Mouse (Mus musculus): ENCODE results near the gene Gm8246. TPM values are rescaled to one million over a fixed set of nuclear protein-coding genes. Genes with fewer than 3 reads are reported as not detected.

Gene Gm8246
- polyA plus RNA-seq (2017; shearing (Covaris generic)), result not detected

GRCm38 (mm10) chr14:5477730-5478129 is at the start of gene Gm8246:
TSS of gene Gm8246 (minus strand) at chr14:5477830.

GRCm38 (mm10) chr14:5501374-5501773 is 23.7 kb upstream of the Gm8246 start, which contains the start of gene Gm3488:
TSS of gene Gm3488 (plus strand) at chr14:5501674.

GRCm38 (mm10) chr14:5483907-5484306 is 6.3 kb upstream of the Gm8246 start, which contains the start of gene Gm3187:
TSS of gene Gm3187 (plus strand) at chr14:5484207.

GRCm38 (mm10) chr14:5455367-5455766 is 22.3 kb downstream of the Gm8246 start, which contains the start of gene Gm3194:
TSS of gene Gm3194 (minus strand) at chr14:5455467.

Other genes with a start within 250 kb of the Gm8246 start
- not detected for gene Gm3526, start 217.2 kb downstream of the Gm8246 start, polyA plus RNA-seq (2017; shearing (Covaris generic))
- not detected for gene Gm3542, start 142.9 kb downstream of the Gm8246 start, polyA plus RNA-seq (2017; shearing (Covaris generic))
- 1 to 10 TPM in 1 of 2 experiments, not detected in 1; 5.4 TPM for gene Gm3500, start 88.8 kb downstream of the Gm8246 start, polyA plus RNA-seq (2017; shearing (Covaris generic))
- 1 to 10 TPM in 1 of 2 experiments, under 1 TPM in 1; 0.35 to 1.1 TPM for gene Gm3194, start 22.4 kb downstream of the Gm8246 start, polyA plus RNA-seq (2017; shearing (Covaris generic))
- not detected for gene Gm3187, start 6.4 kb upstream of the Gm8246 start, polyA plus RNA-seq (2017; shearing (Covaris generic))
- 1 to 10 TPM; 1.8 to 3.4 TPM for gene Gm3488, start 23.8 kb upstream of the Gm8246 start, polyA plus RNA-seq (2017; shearing (Covaris generic))
- under 1 TPM in 1 of 2 experiments, not detected in 1; 0.64 TPM for gene Gm3532, start 60.7 kb upstream of the Gm8246 start, polyA plus RNA-seq (2017; shearing (Covaris generic))
- gene Gm8265, start 155.2 kb upstream of the Gm8246 start, polyA plus RNA-seq (2017; shearing (Covaris generic)), result not detected
- gene Gm9603, start 209.6 kb upstream of the Gm8246 start, polyA plus RNA-seq (2017; shearing (Covaris generic)), result not detected

Measured in activated CD4-positive, CD25-positive, alpha-beta regulatory T cell (primary cell).